ENCODE assay signal across 9 mouse cellular contexts in genomic region chr11:70562995-70563469, GRCm38 (mm10). TPM values are rescaled to one million over a fixed set of nuclear protein-coding genes. Genes with fewer than 3 reads are reported as not detected.
DNase-seq lines count a peak whose midpoint lies in the region; ATAC-seq and TF ChIP-seq lines count a peak whose summit lies in the region.
"Had no signal": no experiment of that assay in that cellular context is flagged by ENCODE, and none has a peak within 500 bp of the region (broad histone marks: within the 10 kb centered on the region; RNA-seq: fewer than 3 reads in every experiment).

No protein-coding gene starts in this region.

- peak overlapping the region; percentile 91 for H3K4me3 ChIP-seq in heart, adult 2 months
- H3K4me3 ChIP-seq in C2C12 (ENCODE audit: insufficient read depth, poor library complexity, severe bottlenecking) = peak overlapping the region; percentile 90
- peak overlapping the region; percentile 81 for H3K4me3 ChIP-seq in forebrain, embryonic 12.5 days (replicated peaks)
- H3K4me3 ChIP-seq in liver, embryonic 15.5 days (replicated peaks) = peak overlapping the region; percentile 89

- H3K79me3 ChIP-seq in C2C12 (ENCODE audit: low read depth) = peaks cover 48% of the 10 kb centered on the region

- H3ac ChIP-seq in C2C12 (ENCODE audit: control insufficient read depth, insufficient read length, low read depth) = peak overlapping the region; percentile 80

- H3K4me1 ChIP-seq in heart, adult 2 months (ENCODE audit: control insufficient read depth, insufficient read depth, low read length) = peaks cover 9% of the 10 kb centered on the region
- H3K4me1 ChIP-seq in forebrain, embryonic 12.5 days = peaks cover 42% of the 10 kb centered on the region
- peaks cover 57% of the 10 kb centered on the region for H3K4me1 ChIP-seq in liver, embryonic 15.5 days (replicated peaks)

- peak; percentile 62 for ATAC-seq in forebrain, embryonic 12.5 days (ENCODE audit: low FRiP score)
- ATAC-seq in liver, embryonic 15.5 days (ENCODE audit: insufficient read depth) = peak; percentile 9; the same call in 1 of the 2 replicates

- no peaks in the 10 kb centered on the region for H3K27me3 ChIP-seq in heart, adult 2 months (ENCODE audit: control insufficient read depth, insufficient read depth, low read length)
- H3K27me3 ChIP-seq in C2C12 (ENCODE audit: control insufficient read depth, insufficient read depth, insufficient read length) = no peaks in the 10 kb centered on the region
- no peaks in the 10 kb centered on the region for H3K27me3 ChIP-seq in forebrain, embryonic 12.5 days
- H3K27me3 ChIP-seq in liver, embryonic 15.5 days = no peaks in the 10 kb centered on the region

- 0% methylated on average over 22 of the region's 31 CpGs for WGBS in heart, adult 2 months
- WGBS in forebrain, embryonic 12.5 days = 1% methylated on average over 21 of the region's 31 CpGs
- WGBS in liver, embryonic 15.5 days (ENCODE audit: insufficient replicate concordance) = 0% methylated on average over 14 of the region's 31 CpGs

- no peak for TF ChIP-seq EP300 in heart, adult 2 months (IDR thresholded peaks at IDR 0.05; ENCODE audit: insufficient read depth, low read depth, low read length)

- DNase-seq in heart, adult 2 months = no peak
- no peak for DNase-seq in heart, postnatal 10 days
- no peak for DNase-seq in right cerebral cortex, postnatal 36 days (ENCODE audit: low spot score in 2 of 2)
- no peak for DNase-seq in left cerebral cortex, adult 11 months (ENCODE audit: low spot score)
- no peak for DNase-seq in cerebellum, postnatal 14 days

- H3K79me2 ChIP-seq in heart, adult 2 months (replicated peaks; ENCODE audit: control insufficient read depth, insufficient read depth, low read length) = peaks cover 3% of the 10 kb centered on the region; the same call in 1 of the 2 replicates
- peaks cover 52% of the 10 kb centered on the region for H3K79me2 ChIP-seq in C2C12 (ENCODE audit: control insufficient read depth, insufficient read depth)

- H3K4me2 ChIP-seq in forebrain, embryonic 12.5 days = peak overlapping the region; percentile 96
- peak overlapping the region; percentile 99 for H3K4me2 ChIP-seq in liver, embryonic 15.5 days

- H3K9ac ChIP-seq in heart, adult 2 months (ENCODE audit: low read depth, low read length) = peak overlapping the region; percentile 83
- H3K9ac ChIP-seq in forebrain, embryonic 12.5 days = peak overlapping the region; percentile 82
- H3K9ac ChIP-seq in liver, embryonic 15.5 days = peak overlapping the region; percentile 79

- peak overlapping the region; percentile 87 for H3K27ac ChIP-seq in heart, adult 2 months
- H3K27ac ChIP-seq in forebrain, embryonic 12.5 days = peak overlapping the region; percentile 84
- peak overlapping the region; percentile 75 for H3K27ac ChIP-seq in liver, embryonic 15.5 days (replicated peaks)

- no peak for TF ChIP-seq CTCF in heart, adult 2 months (IDR thresholded peaks at IDR 0.05)
- no peak for TF ChIP-seq CTCF in C2C12 (IDR thresholded peaks at IDR 0.05; ENCODE audit: control insufficient read depth, insufficient read depth, insufficient read length)

- intact Hi-C loops in heart, adult 2 months (cut with DNase I) = loop anchor here (1.0 to 2.0 kb wide), 2 partner anchors 24 to 38 kb away; partner anchors contain the start of gene Psmb6
- intact Hi-C loops in heart, postnatal 10 days (cut with DNase I) = loop anchor here (2.0 kb wide), 1 partner anchor 42 kb away; no protein-coding TSS in a partner anchor

- H3K9me3 ChIP-seq in forebrain, embryonic 12.5 days = no peaks in the 10 kb centered on the region
- H3K9me3 ChIP-seq in liver, embryonic 15.5 days (replicated peaks) = no peaks in the 10 kb centered on the region

- no peaks in the 10 kb centered on the region for H3K36me3 ChIP-seq in heart, adult 2 months (ENCODE audit: control insufficient read depth, insufficient read depth, low read length)
- H3K36me3 ChIP-seq in C2C12 (ENCODE audit: control insufficient read depth, insufficient read depth) = peaks cover 8% of the 10 kb centered on the region
- peaks cover 4% of the 10 kb centered on the region; the same call in 1 of the 2 replicates for H3K36me3 ChIP-seq in forebrain, embryonic 12.5 days (replicated peaks)
- H3K36me3 ChIP-seq in liver, embryonic 15.5 days (replicated peaks) = 0 out of 2 replicates have a peak, but pooled peaks cover 6% of the 10 kb centered on the region

- TF ChIP-seq POLR2A in heart, adult 2 months (IDR thresholded peaks at IDR 0.05; ENCODE audit: insufficient read depth, low read depth, low read length) = no peak

TF ChIP-seq in C2C12, 6 proteins besides CTCF, POLR2A, EP300 and RAD21:
- TF ChIP-seq MAX (IDR thresholded peaks at IDR 0.05) (no peak), MYOD1 (IDR thresholded peaks at IDR 0.05; ENCODE audit: control insufficient read depth, insufficient read length, low read depth) (no peak), FOSL1 (IDR thresholded peaks at IDR 0.05; ENCODE audit: insufficient read depth, low read length, poor library complexity, severe bottlenecking) (no peak), CEBPB (IDR thresholded peaks at IDR 0.05; ENCODE audit: low read depth) (no peak), USF1 (IDR thresholded peaks at IDR 0.05; ENCODE audit: low read depth) (no peak), MYOG (IDR thresholded peaks at IDR 0.05; ENCODE audit: control insufficient read depth, extremely low read depth, insufficient read length) (no peak)

RNA-seq across cellular contexts. Expression of gene Mink1, which starts 0.4 kb away (rescaled TPM):
- 10 to 100 TPM; 41.3 to 46.8 TPM for total RNA-seq in heart, adult 2 months (2021)
- 40.8 and 49.6 TPM in 2 replicates for polyA plus RNA-seq in heart, adult 2 months (2012; rRNA removed)
- 10 to 100 TPM; 40.4 to 43.3 TPM for total RNA-seq in heart, postnatal 10 days (2021)
- polyA plus RNA-seq in C2C12 (2012; fragmentation: generic; extraction: Trizol) = 34.5 TPM
- 15.3 and 17.4 TPM in 2 replicates for polyA plus RNA-seq in forebrain, embryonic 12.5 days (2016; fragmentation: Nextera tagmentation; extraction: Ambion mirVana)
- 4.9 and 6.2 TPM in 2 replicates for polyA plus RNA-seq in liver, embryonic 15.5 days (2015; fragmentation: Nextera tagmentation; extraction: Ambion mirVana)

RNA-seq across cellular contexts. Expression of gene Pld2, which starts 23.2 kb away (rescaled TPM):
- total RNA-seq in heart, adult 2 months (2021) = 1 to 10 TPM; 4.3 to 5.8 TPM
- polyA plus RNA-seq in heart, adult 2 months (2012; rRNA removed) = 15.1 and 21.0 TPM in 2 replicates
- 10 to 100 TPM in 1 of 2 experiments, 1 to 10 TPM in 1; 8.9 to 10.8 TPM for total RNA-seq in heart, postnatal 10 days (2021)
- 9.3 TPM for polyA plus RNA-seq in C2C12 (2012; fragmentation: generic; extraction: Trizol)
- 3.4 and 4.0 TPM in 2 replicates for polyA plus RNA-seq in forebrain, embryonic 12.5 days (2016; fragmentation: Nextera tagmentation; extraction: Ambion mirVana)
- polyA plus RNA-seq in liver, embryonic 15.5 days (2015; fragmentation: Nextera tagmentation; extraction: Ambion mirVana) = 1.8 TPM in 2 replicates

RNA-seq across cellular contexts. Expression of gene Gm40193, which starts 30.3 kb away (rescaled TPM):
- total RNA-seq in heart, adult 2 months (2021) = not detected
- not detected in 2 replicates for polyA plus RNA-seq in heart, adult 2 months (2012; rRNA removed)
- total RNA-seq in heart, postnatal 10 days (2021) = not detected
- polyA plus RNA-seq in C2C12 (2012; fragmentation: generic; extraction: Trizol) = not detected
- polyA plus RNA-seq in forebrain, embryonic 12.5 days (2016; fragmentation: Nextera tagmentation; extraction: Ambion mirVana) = not detected in 2 replicates
- polyA plus RNA-seq in liver, embryonic 15.5 days (2015; fragmentation: Nextera tagmentation; extraction: Ambion mirVana) = not detected in 2 replicates
- polyA plus RNA-seq: gonadal fat pad, adult 2 months had no signal

RNA-seq across cellular contexts. Expression of gene Psmb6, which starts 37.9 kb away (rescaled TPM):
- 100 to 1,000 TPM; 204 to 231 TPM for total RNA-seq in heart, adult 2 months (2021)
- 296 and 367 TPM in 2 replicates for polyA plus RNA-seq in heart, adult 2 months (2012; rRNA removed)
- 100 to 1,000 TPM; 264 to 266 TPM for total RNA-seq in heart, postnatal 10 days (2021)
- 658 TPM for polyA plus RNA-seq in C2C12 (2012; fragmentation: generic; extraction: Trizol)
- 758 and 788 TPM in 2 replicates for polyA plus RNA-seq in forebrain, embryonic 12.5 days (2016; fragmentation: Nextera tagmentation; extraction: Ambion mirVana)
- polyA plus RNA-seq in liver, embryonic 15.5 days (2015; fragmentation: Nextera tagmentation; extraction: Ambion mirVana) = 316 and 337 TPM in 2 replicates

RNA-seq across cellular contexts. Expression of gene Gltpd2, which starts 44.0 kb away (rescaled TPM):
- not detected for total RNA-seq in heart, adult 2 months (2021)
- not detected in 2 replicates for polyA plus RNA-seq in heart, adult 2 months (2012; rRNA removed)
- not detected for total RNA-seq in heart, postnatal 10 days (2021)
- not detected for polyA plus RNA-seq in C2C12 (2012; fragmentation: generic; extraction: Trizol)
- polyA plus RNA-seq in forebrain, embryonic 12.5 days (2016; fragmentation: Nextera tagmentation; extraction: Ambion mirVana) = not detected in 2 replicates
- polyA plus RNA-seq in liver, embryonic 15.5 days (2015; fragmentation: Nextera tagmentation; extraction: Ambion mirVana) = 31.9 and 36.3 TPM in 2 replicates
- polyA plus RNA-seq: gonadal fat pad, adult 2 months had no signal
